Mouse (Mus musculus) olfactory bulb, adult 2 months (tissue): ENCODE results near the gene Fbxl14.

ENCODE experiments used
- CTCF ChIP-seq: fragments of 200-500 bp; IDR thresholded peaks from 2 replicates; pipeline ENCODE4 v1.5.1; 2012; ENCODE audit warnings: low read depth, mild to moderate bottlenecking, low read length, moderate library complexity; ENCODE audit not compliant: insufficient read depth
- POLR2A ChIP-seq: fragments of 200-500 bp; IDR thresholded peaks from 2 replicates; pipeline ENCODE4 v1.6.1; 2012; ENCODE audit warnings: mild to moderate bottlenecking, low read depth, low read length, moderate library complexity; ENCODE audit not compliant: insufficient read depth

GRCm38 (mm10) chr6:119459041-119459440 lies 20.4 kb upstream of the Fbxl14 start:
- TF ChIP-seq CTCF (no peak), POLR2A (no peak)
